Mouse (Mus musculus) liver, embryonic 14.5 days (tissue): ENCODE data around the gene Rbpjl. TPM values are rescaled to one million over a fixed set of nuclear protein-coding genes. Genes with fewer than 3 reads are reported as not detected.

Experiments used
- ATAC-seq: fragments of 200-750 bp; cut with Nextera tagmentation; 2 replicates; pipeline ENCODE4 v1.8.0; 2017; ENCODE audit warnings: moderate number of reproducible peaks, mild to moderate bottlenecking, moderate library complexity; ENCODE audit not compliant: insufficient read depth
- DNase-seq, 3 experiments: peaks; one replicate each; pipeline ENCODE4 v3.0.0-alpha.2; 2012 to 2013; ENCODE audit warnings: low read depth in 3 of 3, low spot score in 3 of 3
- H3K27ac ChIP-seq: fragments of 300-500 bp; sonication (generic); 2 replicates; pipeline ENCODE4 v1.5.1; 2014; ENCODE audit warnings: moderate library complexity, mild to moderate bottlenecking, control low read depth, inconsistent platforms
- H3K27me3 ChIP-seq: fragments of 300-500 bp; sonication (generic); 2 replicates; pipeline ENCODE4 v1.6.1; 2014; ENCODE audit warnings: mild to moderate bottlenecking, low read length, moderate library complexity; ENCODE audit not compliant: control insufficient read depth, insufficient read depth
- H3K36me3 ChIP-seq: fragments of 300-500 bp; sonication (generic); replicated peaks from 2 replicates; pipeline ENCODE4 v1.6.1; 2014; ENCODE audit warnings: low read depth; ENCODE audit not compliant: control insufficient read depth, insufficient read depth
- H3K4me1 ChIP-seq, 2 experiments: fragments of 200-500 bp in 1 of 2; fragments of 300-500 bp in 1 of 2; sonication (generic) in 1 of 2; replicated peaks; 2 replicates each; pipeline ENCODE4 v1.6.1; 2012 to 2014; ENCODE audit warnings: antibody characterized with exemption in 1 of 2, inconsistent platforms in 1 of 2, low read length in 1 of 2; ENCODE audit not compliant: control insufficient read depth in 2 of 2, insufficient read depth in 2 of 2
- H3K4me2 ChIP-seq: fragments of 300-500 bp; sonication (generic); 2 replicates; pipeline ENCODE4 v1.6.1; 2014; ENCODE audit warnings: low read depth, mild to moderate bottlenecking, control low read depth, moderate library complexity
- H3K4me3 ChIP-seq, 2 experiments: fragments of 200-500 bp in 1 of 2; fragments of 300-500 bp in 1 of 2; sonication (generic) in 1 of 2; 2 replicates each; pipeline ENCODE4 v1.5.1; 2012 to 2014; ENCODE audit warnings: low read depth in 2 of 2, low read length in 2 of 2, mild to moderate bottlenecking in 2 of 2, control low read depth in 1 of 2, inconsistent platforms in 1 of 2, moderate library complexity in 1 of 2; ENCODE audit not compliant: insufficient read depth in 1 of 2
- H3K9ac ChIP-seq: fragments of 300-500 bp; sonication (generic); replicated peaks from 2 replicates; pipeline ENCODE4 v1.6.1; 2014; ENCODE audit warnings: mild to moderate bottlenecking, control low read depth, moderate library complexity
- H3K9me3 ChIP-seq: fragments of 300-500 bp; sonication (generic); 2 replicates; pipeline ENCODE4 v1.6.1; 2016; ENCODE audit warnings: low read length, mixed read lengths; ENCODE audit not compliant: control insufficient read depth
- CTCF ChIP-seq: IDR thresholded peaks from 2 replicates; pipeline ENCODE4 v1.5.1; 2016; ENCODE audit warnings: antibody characterized with exemption, low read depth, control low read depth
- EP300 ChIP-seq: IDR thresholded peaks from 2 replicates; pipeline ENCODE4 v1.6.1; 2016; ENCODE audit warnings: antibody characterized with exemption, low read depth
- WGBS: fragments of 180-500 bp; shearing (Covaris S2); extraction: QIAGEN DNeasy Blood & Tissue Kit; methylation state at CpG from one replicate; pipeline ENCODE4 v1.1.7; 2014; ENCODE audit not compliant: insufficient replicate concordance; 5-methylcytosine and 5-hydroxymethylcytosine counted together
- microRNA-seq: library from miRNA; unstranded; fragments of <30 nt; microRNA quantifications from one replicate; pipeline ENCODE4, GENCODE M21; 2016
- polyA plus RNA-seq, 2 experiments: library from polyadenylated mRNA; depleted of rRNA in 1 of 2; stranded (reverse) in 1 of 2; unstranded in 1 of 2; fragments of >200 nt; fragmentation: Nextera tagmentation in 1 of 2; extraction: Ambion mirVana in 1 of 2; gene quantifications; 2 replicates each; pipeline versions ENCODE4 v1.2.1 to v1.2.3; 2012 to 2014

Rbpjl gene
- polyA plus RNA-seq, 2 experiments = 0.05 to 0.06 TPM

GRCm38 (mm10) chr2:164457942-164458341, 55.0 kb downstream of the Rbpjl start:
- Histone ChIP-seq H3K27me3 (no peaks in the 10 kb centered on the region), H3K4me1 (peaks cover 4 to 18% of the 10 kb centered on the region in 2 experiments), H3K36me3 (peaks cover under 1% of the 10 kb centered on the region; the same call in 1 of the 2 replicates), H3K9ac (no peak overlapping the region), H3K4me3 (no peak overlapping the region), H3K9me3 (no peaks in the 10 kb centered on the region), H3K4me2 (no peak overlapping the region), H3K27ac (no peak overlapping the region)
- ATAC-seq (no peak), DNase-seq (no peak)
- WGBS = 49% methylated on average over 7 of the region's 7 CpGs
- TF ChIP-seq EP300 (no peak), CTCF (no peak)

- 0 out of 2 replicates have a peak, but pooled peaks have one; percentile 15 for TF ChIP-seq EP300
- TF ChIP-seq CTCF = no peak
- no peak overlapping the region for H3K9ac ChIP-seq
- H3K36me3 ChIP-seq = peaks cover 4% of the 10 kb centered on the region; the same call in 1 of the 2 replicates
- peaks cover 4 to 18% of the 10 kb centered on the region in 2 experiments for H3K4me1 ChIP-seq
- 38% methylated on average over 8 of the region's 8 CpGs for WGBS
- ATAC-seq (no peak), DNase-seq (peak in 1 of 3 experiments; percentile 33)
- no peaks in the 10 kb centered on the region for H3K27me3 ChIP-seq
- peak overlapping the region; percentile 41; the same call in 1 of the 2 replicates for H3K27ac ChIP-seq
- H3K9me3 ChIP-seq = no peaks in the 10 kb centered on the region
- peak overlapping the region; percentile 31 for H3K4me2 ChIP-seq
- no peak overlapping the region for H3K4me3 ChIP-seq
Observed at GRCm38 (mm10) chr2:164458535-164458934, 55.6 kb downstream of the Rbpjl start.

- ATAC-seq = peak; percentile 98
- Histone ChIP-seq H3K36me3 (peaks cover 8% of the 10 kb centered on the region), H3K27me3 (no peaks in the 10 kb centered on the region), H3K4me3 (peak within 1 kb of the TSS; percentile 80 to 87), H3K4me1 (peaks cover 4 to 14% of the 10 kb centered on the region in 2 experiments), H3K27ac (peak within 1 kb of the TSS; percentile 5; the same call in 1 of the 2 replicates), H3K9me3 (no peaks in the 10 kb centered on the region), H3K4me2 (peak within 1 kb of the TSS; percentile 73), H3K9ac (peak within 1 kb of the TSS; percentile 77)
- TF ChIP-seq EP300 = no peak
- TF ChIP-seq CTCF = peak; percentile 86
- DNase-seq = peak; percentile 92 to 93 (median 92)
- WGBS = under 1% methylated on average over 75 of the region's 79 CpGs
Observed at GRCm38 (mm10) chr2:164460745-164461551, 58.0 kb downstream of the Rbpjl start, which contains the start of gene Gm20458. TSS of gene Gm20458 (plus strand) at chr2:164460967.

Small RNA genes lying within 50 kb of the gene (microRNA-seq; reads per million reads assigned to microRNA genes)
- gene Mir7678 = not detected

Other genes with a start within 250 kb of the Rbpjl start
- gene Kcns1, start 232.0 kb upstream of the Rbpjl start, polyA plus RNA-seq (2012; rRNA removed) = 0.01 and 0.02 TPM in 2 replicates
- gene Kcns1, start 232.0 kb upstream of the Rbpjl start, polyA plus RNA-seq (2014; fragmentation: Nextera tagmentation; extraction: Ambion mirVana) = not detected in 2 replicates
- not detected in 2 replicates for gene Wfdc5, start 220.4 kb upstream of the Rbpjl start, polyA plus RNA-seq (2012; rRNA removed)
- not detected in 2 replicates for gene Wfdc5, start 220.4 kb upstream of the Rbpjl start, polyA plus RNA-seq (2014; fragmentation: Nextera tagmentation; extraction: Ambion mirVana)
- gene Wfdc12, start 212.5 kb upstream of the Rbpjl start, polyA plus RNA-seq (2012; rRNA removed) = not detected in 2 replicates
- not detected in 2 replicates for gene Wfdc12, start 212.5 kb upstream of the Rbpjl start, polyA plus RNA-seq (2014; fragmentation: Nextera tagmentation; extraction: Ambion mirVana)
- gene Wfdc15a, start 203.0 kb upstream of the Rbpjl start, polyA plus RNA-seq (2012; rRNA removed) = not detected in 2 replicates
- not detected in 2 replicates for gene Wfdc15a, start 203.0 kb upstream of the Rbpjl start, polyA plus RNA-seq (2014; fragmentation: Nextera tagmentation; extraction: Ambion mirVana)
- 0.11 and 0.13 TPM in 2 replicates for gene Wfdc15b, start 181.5 kb upstream of the Rbpjl start, polyA plus RNA-seq (2012; rRNA removed)
- gene Wfdc15b, start 181.5 kb upstream of the Rbpjl start, polyA plus RNA-seq (2014; fragmentation: Nextera tagmentation; extraction: Ambion mirVana) = not detected in 2 replicates
- not detected in 2 replicates for gene Svs2, start 164.7 kb upstream of the Rbpjl start, polyA plus RNA-seq (2012; rRNA removed)
- not detected in 2 replicates for gene Svs2, start 164.7 kb upstream of the Rbpjl start, polyA plus RNA-seq (2014; fragmentation: Nextera tagmentation; extraction: Ambion mirVana)
- gene Svs3b, start 146.5 kb upstream of the Rbpjl start, polyA plus RNA-seq (2012; rRNA removed) = not detected in 2 replicates
- not detected in 2 replicates for gene Svs3b, start 146.5 kb upstream of the Rbpjl start, polyA plus RNA-seq (2014; fragmentation: Nextera tagmentation; extraction: Ambion mirVana)
- gene Svs4, start 124.7 kb upstream of the Rbpjl start, polyA plus RNA-seq (2012; rRNA removed) = not detected in 2 replicates
- gene Svs4, start 124.7 kb upstream of the Rbpjl start, polyA plus RNA-seq (2014; fragmentation: Nextera tagmentation; extraction: Ambion mirVana) = not detected in 2 replicates
- gene Svs3a, start 113.9 kb upstream of the Rbpjl start, polyA plus RNA-seq (2012; rRNA removed) = not detected in 2 replicates
- not detected in 2 replicates for gene Svs3a, start 113.9 kb upstream of the Rbpjl start, polyA plus RNA-seq (2014; fragmentation: Nextera tagmentation; extraction: Ambion mirVana)
- gene Svs6, start 86.4 kb upstream of the Rbpjl start, polyA plus RNA-seq (2012; rRNA removed) = not detected in 2 replicates
- gene Svs6, start 86.4 kb upstream of the Rbpjl start, polyA plus RNA-seq (2014; fragmentation: Nextera tagmentation; extraction: Ambion mirVana) = not detected in 2 replicates
- gene Svs5, start 70.4 kb upstream of the Rbpjl start, polyA plus RNA-seq (2012; rRNA removed) = not detected in 2 replicates
- gene Svs5, start 70.4 kb upstream of the Rbpjl start, polyA plus RNA-seq (2014; fragmentation: Nextera tagmentation; extraction: Ambion mirVana) = not detected in 2 replicates
- gene Slpi, start 14.0 kb upstream of the Rbpjl start, polyA plus RNA-seq (2012; rRNA removed) = 5.0 and 10.1 TPM in 2 replicates
- 19.9 and 20.8 TPM in 2 replicates for gene Slpi, start 14.0 kb upstream of the Rbpjl start, polyA plus RNA-seq (2014; fragmentation: Nextera tagmentation; extraction: Ambion mirVana)
- gene Matn4, start 2.0 kb downstream of the Rbpjl start, polyA plus RNA-seq (2012; rRNA removed) = 0.16 and 0.44 TPM in 2 replicates
- not detected in 2 replicates for gene Matn4, start 2.0 kb downstream of the Rbpjl start, polyA plus RNA-seq (2014; fragmentation: Nextera tagmentation; extraction: Ambion mirVana)
- gene Sdc4, start 40.7 kb downstream of the Rbpjl start, polyA plus RNA-seq (2012; rRNA removed) = 9.7 and 10.8 TPM in 2 replicates
- 23.8 and 25.4 TPM in 2 replicates for gene Sdc4, start 40.7 kb downstream of the Rbpjl start, polyA plus RNA-seq (2014; fragmentation: Nextera tagmentation; extraction: Ambion mirVana)
- gene Sys1, start 53.8 kb downstream of the Rbpjl start, polyA plus RNA-seq (2012; rRNA removed) = 15.9 and 20.6 TPM in 2 replicates
- gene Sys1, start 53.8 kb downstream of the Rbpjl start, polyA plus RNA-seq (2014; fragmentation: Nextera tagmentation; extraction: Ambion mirVana) = 30.7 TPM in 2 replicates
- 0.13 and 1.7 TPM in 2 replicates for gene Gm20458, start 57.8 kb downstream of the Rbpjl start, polyA plus RNA-seq (2012; rRNA removed)
- 1.9 and 5.9 TPM in 2 replicates for gene Gm20458, start 57.8 kb downstream of the Rbpjl start, polyA plus RNA-seq (2014; fragmentation: Nextera tagmentation; extraction: Ambion mirVana)
- gene Trp53tg5, start 70.6 kb downstream of the Rbpjl start, polyA plus RNA-seq (2012; rRNA removed) = not detected in 2 replicates
- gene Trp53tg5, start 70.6 kb downstream of the Rbpjl start, polyA plus RNA-seq (2014; fragmentation: Nextera tagmentation; extraction: Ambion mirVana) = not detected in 2 replicates
- 4.0 and 5.8 TPM in 2 replicates for gene Dbndd2, start 83.0 kb downstream of the Rbpjl start, polyA plus RNA-seq (2012; rRNA removed)
- 1.4 and 4.0 TPM in 2 replicates for gene Dbndd2, start 83.0 kb downstream of the Rbpjl start, polyA plus RNA-seq (2014; fragmentation: Nextera tagmentation; extraction: Ambion mirVana)
- gene Pigt, start 94.4 kb downstream of the Rbpjl start, polyA plus RNA-seq (2012; rRNA removed) = 21.7 and 26.5 TPM in 2 replicates
- gene Pigt, start 94.4 kb downstream of the Rbpjl start, polyA plus RNA-seq (2014; fragmentation: Nextera tagmentation; extraction: Ambion mirVana) = 25.6 and 28.5 TPM in 2 replicates
- 0.96 and 1.2 TPM in 2 replicates for gene Wfdc2, start 159.3 kb downstream of the Rbpjl start, polyA plus RNA-seq (2012; rRNA removed)
- gene Wfdc2, start 159.3 kb downstream of the Rbpjl start, polyA plus RNA-seq (2014; fragmentation: Nextera tagmentation; extraction: Ambion mirVana) = 0.56 and 1.7 TPM in 2 replicates
- not detected in 2 replicates for gene Spint3, start 170.3 kb downstream of the Rbpjl start, polyA plus RNA-seq (2012; rRNA removed)
- gene Spint3, start 170.3 kb downstream of the Rbpjl start, polyA plus RNA-seq (2014; fragmentation: Nextera tagmentation; extraction: Ambion mirVana) = not detected in 2 replicates
- gene Wfdc6a, start 182.3 kb downstream of the Rbpjl start, polyA plus RNA-seq (2012; rRNA removed) = 0.06 and 0.11 TPM in 2 replicates
- gene Wfdc6a, start 182.3 kb downstream of the Rbpjl start, polyA plus RNA-seq (2014; fragmentation: Nextera tagmentation; extraction: Ambion mirVana) = 0.19 TPM in 1 of 2 replicates, not detected in the other
- not detected in 2 replicates for gene Eppin, start 190.5 kb downstream of the Rbpjl start, polyA plus RNA-seq (2012; rRNA removed)
- gene Eppin, start 190.5 kb downstream of the Rbpjl start, polyA plus RNA-seq (2014; fragmentation: Nextera tagmentation; extraction: Ambion mirVana) = not detected in 2 replicates
- not detected in 2 replicates for gene Wfdc6b, start 210.4 kb downstream of the Rbpjl start, polyA plus RNA-seq (2012; rRNA removed)
- gene Wfdc6b, start 210.4 kb downstream of the Rbpjl start, polyA plus RNA-seq (2014; fragmentation: Nextera tagmentation; extraction: Ambion mirVana) = not detected in 2 replicates
- not detected in 2 replicates for gene Wfdc8, start 210.5 kb downstream of the Rbpjl start, polyA plus RNA-seq (2012; rRNA removed)
- gene Wfdc8, start 210.5 kb downstream of the Rbpjl start, polyA plus RNA-seq (2014; fragmentation: Nextera tagmentation; extraction: Ambion mirVana) = not detected in 2 replicates
- not detected in 2 replicates for gene Wfdc16, start 235.7 kb downstream of the Rbpjl start, polyA plus RNA-seq (2012; rRNA removed)
- not detected in 2 replicates for gene Wfdc16, start 235.7 kb downstream of the Rbpjl start, polyA plus RNA-seq (2014; fragmentation: Nextera tagmentation; extraction: Ambion mirVana)